Mouse (Mus musculus) neural tube, embryonic 13.5 days (tissue): Measurements from ENCODE around the gene U2surp. TPM values are rescaled to one million over a fixed set of nuclear protein-coding genes. Genes with fewer than 3 reads are reported as not detected.

Source experiments
- ATAC-seq: fragments of 200-750 bp; cut with Nextera tagmentation; 2 replicates; pipeline ENCODE4 v1.8.0; 2017; ENCODE audit warnings: low read depth, mild to moderate bottlenecking, moderate TSS enrichment, moderate library complexity
- H3K27ac ChIP-seq: fragments of 300-500 bp; sonication (generic); replicated peaks from 2 replicates; pipeline ENCODE4 v1.5.1; 2015; ENCODE audit warnings: moderate library complexity, mild to moderate bottlenecking, inconsistent platforms
- H3K27me3 ChIP-seq: fragments of 300-500 bp; sonication (generic); 2 replicates; pipeline ENCODE4 v1.6.1; 2015; ENCODE audit warnings: mild to moderate bottlenecking, inconsistent platforms
- H3K36me3 ChIP-seq: fragments of 300-500 bp; sonication (generic); 2 replicates; pipeline ENCODE4 v1.6.1; 2015; ENCODE audit warnings: mild to moderate bottlenecking, inconsistent platforms
- H3K4me1 ChIP-seq: fragments of 300-500 bp; sonication (generic); replicated peaks from 2 replicates; pipeline ENCODE4 v1.6.1; 2015; ENCODE audit warnings: inconsistent platforms
- H3K4me2 ChIP-seq: fragments of 300-500 bp; sonication (generic); 2 replicates; pipeline ENCODE4 v1.6.1; 2015; ENCODE audit warnings: inconsistent platforms, mild to moderate bottlenecking, moderate library complexity
- H3K4me3 ChIP-seq: fragments of 300-500 bp; sonication (generic); 2 replicates; pipeline ENCODE4 v1.5.1; 2015; ENCODE audit warnings: mild to moderate bottlenecking, inconsistent platforms
- H3K9ac ChIP-seq: fragments of 300-500 bp; sonication (generic); 2 replicates; pipeline ENCODE4 v1.6.1; 2015; ENCODE audit warnings: moderate library complexity, mild to moderate bottlenecking, inconsistent platforms
- H3K9me3 ChIP-seq: fragments of 300-500 bp; sonication (generic); 2 replicates; pipeline ENCODE4 v1.6.1; 2016; ENCODE audit warnings: inconsistent platforms
- WGBS: fragments of 180-500 bp; shearing (Covaris S2); methylation state at CpG from one replicate; pipeline ENCODE4 v1.1.7; 2015; 5-methylcytosine and 5-hydroxymethylcytosine counted together
- polyA plus RNA-seq: library from polyadenylated mRNA; unstranded; fragments of >200 nt; fragmentation: Nextera tagmentation; extraction: Ambion mirVana; gene quantifications from 2 replicates; pipeline ENCODE4 v1.2.1, GENCODE M21; 2015

The U2surp gene
- polyA plus RNA-seq, 1 experiment from 2014 or later: 145 TPM

- Histone ChIP-seq H3K9ac (no peak overlapping the region), H3K9me3 (no peaks in the 10 kb centered on the region), H3K27ac (no peak overlapping the region), H3K4me3 (no peak overlapping the region), H3K4me2 (no peak overlapping the region), H3K27me3 (peaks cover 8% of the 10 kb centered on the region; the same call in 1 of the 2 replicates), H3K36me3 (no peaks in the 10 kb centered on the region), H3K4me1 (no peaks in the 10 kb centered on the region)
- 0 out of 2 replicates have a peak, but pooled peaks have one; percentile 51 for ATAC-seq
- WGBS: 74% methylated on average over 9 of the region's 9 CpGs
Measured at GRCm38 (mm10) chr9:95550856-95551774, 39.3 kb upstream of the U2surp start.

DNA sequence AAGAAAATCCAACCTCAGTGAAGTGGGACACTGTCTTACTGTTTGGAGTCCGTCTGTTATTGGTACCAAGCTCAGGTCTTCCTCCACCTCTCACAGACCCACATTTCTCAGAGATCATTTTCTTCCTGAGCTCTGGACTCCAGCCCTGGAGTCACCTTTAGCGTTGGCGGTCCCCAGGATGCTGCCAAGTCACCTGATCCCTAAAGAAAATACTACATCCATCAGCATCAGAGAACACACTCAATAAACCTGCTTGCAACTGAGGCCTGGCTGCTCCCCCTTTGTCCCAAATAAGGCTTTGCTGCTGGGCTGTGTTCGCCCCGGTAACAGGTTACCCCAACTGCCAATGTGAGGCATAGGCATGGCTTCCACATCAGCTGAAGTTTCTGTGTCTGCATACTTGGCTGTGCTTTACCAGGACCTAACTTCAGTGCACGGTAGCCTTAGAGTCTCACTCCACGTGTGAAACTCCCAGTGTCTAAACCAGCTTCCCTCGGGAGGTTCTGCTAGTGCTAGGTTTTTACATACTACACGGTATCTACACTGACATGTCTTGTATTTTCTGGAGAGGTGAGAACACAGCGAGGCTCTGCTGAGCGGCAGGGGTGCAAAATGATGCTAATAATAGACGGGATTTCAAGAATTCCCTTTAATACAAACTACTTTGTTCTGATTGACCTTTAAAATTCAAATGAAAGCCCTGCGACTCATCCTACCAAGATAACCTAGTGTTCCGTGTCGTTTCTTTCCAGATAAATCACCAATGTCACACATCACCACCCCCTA is 38.0 kb upstream of the U2surp start:
- H3K27ac ChIP-seq: no peak overlapping the region
- H3K36me3 ChIP-seq: no peaks in the 10 kb centered on the region
- H3K4me3 ChIP-seq: no peak overlapping the region
- no peak for ATAC-seq
- 63% methylated on average over 15 of the region's 15 CpGs for WGBS
- H3K9ac ChIP-seq: no peak overlapping the region
- H3K9me3 ChIP-seq: no peaks in the 10 kb centered on the region
- H3K4me2 ChIP-seq: no peak overlapping the region
- no peaks in the 10 kb centered on the region for H3K27me3 ChIP-seq
- no peaks in the 10 kb centered on the region for H3K4me1 ChIP-seq

DNA sequence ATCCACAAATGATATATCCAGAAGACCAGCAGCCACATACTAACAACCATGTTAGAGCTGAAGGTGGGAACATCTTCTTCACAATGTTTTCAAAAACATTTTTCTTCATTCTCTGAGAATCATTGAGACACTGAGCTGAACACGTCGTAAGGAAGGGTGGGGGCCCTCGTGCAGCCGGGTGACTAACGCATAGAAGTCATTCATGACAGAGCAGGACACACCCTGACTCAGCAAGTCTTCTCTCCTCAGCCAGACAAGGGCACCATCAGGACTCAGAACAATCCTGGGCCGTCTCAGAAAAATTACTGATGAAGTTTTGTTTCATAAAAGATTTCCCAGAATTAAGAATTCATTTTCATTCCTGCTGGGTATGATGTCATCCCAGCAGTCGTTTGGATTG is 34.9 kb upstream of the U2surp start:
- no peak for ATAC-seq
- Histone ChIP-seq H3K27me3 (no peaks in the 10 kb centered on the region), H3K4me3 (no peak overlapping the region), H3K9ac (no peak overlapping the region), H3K4me1 (0 out of 2 replicates have a peak, but pooled peaks cover 4% of the 10 kb centered on the region), H3K27ac (no peak overlapping the region), H3K36me3 (no peaks in the 10 kb centered on the region), H3K4me2 (no peak overlapping the region), H3K9me3 (no peaks in the 10 kb centered on the region)
- 66% methylated on average over 7 of the region's 7 CpGs for WGBS

DNA sequence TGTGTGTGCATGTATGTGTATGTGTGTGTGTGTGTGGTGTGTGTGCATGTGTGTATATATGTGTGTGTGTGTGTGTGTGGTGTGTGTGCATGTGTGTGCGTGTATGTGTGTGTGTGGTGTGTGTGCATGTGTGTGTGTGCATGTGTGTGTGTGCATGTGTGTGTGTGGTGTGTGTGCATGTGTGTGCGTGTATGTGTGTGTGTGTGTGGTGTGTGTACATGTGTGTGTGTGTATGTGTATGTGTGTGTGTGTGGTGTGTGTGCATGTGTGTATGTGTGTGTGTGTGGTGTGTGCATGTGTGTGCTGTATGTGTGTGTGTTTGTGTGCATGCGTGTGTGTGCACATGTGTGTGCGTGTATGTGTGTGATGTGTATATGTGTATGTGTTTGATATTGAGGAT is 32.8 kb upstream of the U2surp start:
- Histone ChIP-seq H3K4me3 (no peak overlapping the region), H3K4me2 (no peak overlapping the region), H3K36me3 (no peaks in the 10 kb centered on the region), H3K4me1 (0 out of 2 replicates have a peak, but pooled peaks cover 4% of the 10 kb centered on the region), H3K9me3 (no peaks in the 10 kb centered on the region), H3K9ac (no peak overlapping the region), H3K27me3 (no peaks in the 10 kb centered on the region), H3K27ac (no peak overlapping the region)
- ATAC-seq: no peak
- 92% methylated on average over 4 of the region's 4 CpGs for WGBS

GRCm38 (mm10) chr9:95542475-95542874 is 30.7 kb upstream of the U2surp start:
- Histone ChIP-seq H3K4me1 (0 out of 2 replicates have a peak, but pooled peaks cover 4% of the 10 kb centered on the region), H3K9ac (no peak overlapping the region), H3K27me3 (no peaks in the 10 kb centered on the region), H3K4me3 (no peak overlapping the region), H3K9me3 (no peaks in the 10 kb centered on the region), H3K36me3 (no peaks in the 10 kb centered on the region), H3K4me2 (no peak overlapping the region), H3K27ac (peak overlapping the region; percentile 6; the same call in 1 of the 2 replicates)
- no peak for ATAC-seq
- 77% methylated on average over 6 of the region's 6 CpGs for WGBS

DNA sequence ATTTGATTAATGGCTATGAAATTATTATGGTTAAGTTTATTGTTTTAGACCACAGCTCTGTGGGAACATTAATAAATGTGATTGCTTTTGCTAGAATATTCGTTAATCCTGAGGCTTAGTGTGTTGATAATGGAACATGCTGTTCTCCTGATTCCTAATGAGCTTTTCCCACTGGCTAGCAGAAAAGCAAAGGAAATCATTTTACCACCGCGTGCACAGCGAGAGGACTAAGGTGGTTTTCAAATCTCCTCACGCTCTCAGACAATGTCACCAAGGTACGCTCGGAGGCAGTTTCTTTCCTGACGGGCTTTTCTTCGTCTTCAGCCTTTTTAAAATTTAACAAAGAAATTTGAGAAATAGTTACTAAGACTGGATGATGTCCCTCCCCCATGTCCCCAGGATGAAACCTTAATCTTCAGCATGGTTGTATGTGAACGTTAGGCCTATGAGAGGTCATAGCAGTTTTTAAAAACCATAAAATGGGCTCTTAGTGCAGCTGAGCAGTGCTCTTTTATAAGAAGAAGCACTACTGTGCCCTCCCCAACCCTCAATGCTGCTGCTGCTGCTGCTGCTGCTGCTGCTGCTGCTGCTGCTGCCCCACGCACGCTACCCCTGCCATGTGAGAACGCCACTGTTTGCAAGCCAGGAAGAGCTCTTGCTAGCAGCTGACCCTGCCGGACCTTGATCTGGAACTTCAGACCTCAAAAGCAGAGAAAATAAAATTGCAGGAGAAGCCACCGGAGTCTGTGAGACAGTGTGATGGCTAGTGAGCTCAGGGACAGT is 30.0 kb upstream of the U2surp start:
- ATAC-seq: no peak
- 0 out of 2 replicates have a peak, but pooled peaks cover 4% of the 10 kb centered on the region for H3K4me1 ChIP-seq
- H3K9me3 ChIP-seq: no peaks in the 10 kb centered on the region
- H3K9ac ChIP-seq: no peak overlapping the region
- H3K27ac ChIP-seq: peak overlapping the region; percentile 6; the same call in 1 of the 2 replicates
- 73% methylated on average over 15 of the region's 15 CpGs for WGBS
- no peak overlapping the region for H3K4me2 ChIP-seq
- no peaks in the 10 kb centered on the region for H3K36me3 ChIP-seq
- no peak overlapping the region for H3K4me3 ChIP-seq
- no peaks in the 10 kb centered on the region for H3K27me3 ChIP-seq

- Histone ChIP-seq H3K36me3 (no peaks in the 10 kb centered on the region), H3K4me3 (no peak overlapping the region), H3K9me3 (no peaks in the 10 kb centered on the region), H3K9ac (no peak overlapping the region), H3K4me2 (no peak overlapping the region), H3K27me3 (no peaks in the 10 kb centered on the region), H3K27ac (0 out of 2 replicates have a peak overlapping the region, but pooled peaks have one; percentile 18), H3K4me1 (0 out of 2 replicates have a peak, but pooled peaks cover 4% of the 10 kb centered on the region)
- no peak for ATAC-seq
Measured at GRCm38 (mm10) chr9:95541208-95541607, 29.4 kb upstream of the U2surp start.

DNA sequence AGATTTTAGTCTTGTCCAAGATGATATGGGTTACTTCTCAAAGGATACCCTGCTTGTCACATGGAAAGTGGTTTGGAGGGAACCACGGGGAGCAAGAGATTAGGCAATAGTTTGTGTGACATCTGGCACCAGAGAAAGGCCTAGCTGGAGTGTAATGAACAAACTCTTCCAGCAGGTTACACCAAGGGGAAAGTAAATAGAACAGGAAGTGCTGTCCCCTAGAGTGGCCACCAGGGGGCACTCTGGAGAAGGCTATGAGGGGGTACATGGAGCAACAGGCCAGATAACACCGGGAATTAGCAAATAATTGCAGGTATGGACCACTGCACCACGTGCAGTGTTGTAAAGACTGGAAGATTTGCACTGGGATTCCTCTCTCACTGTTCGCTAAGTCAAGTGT is 28.7 kb upstream of the U2surp start:
- no peaks in the 10 kb centered on the region for H3K36me3 ChIP-seq
- H3K27ac ChIP-seq: no peak overlapping the region
- no peaks in the 10 kb centered on the region for H3K9me3 ChIP-seq
- no peak overlapping the region for H3K4me2 ChIP-seq
- H3K4me1 ChIP-seq: 0 out of 2 replicates have a peak, but pooled peaks cover 4% of the 10 kb centered on the region
- ATAC-seq: no peak
- WGBS: 62% methylated on average over 4 of the region's 4 CpGs
- H3K4me3 ChIP-seq: no peak overlapping the region
- no peaks in the 10 kb centered on the region for H3K27me3 ChIP-seq
- H3K9ac ChIP-seq: no peak overlapping the region

GRCm38 (mm10) chr9:95539176-95539800 is 27.5 kb upstream of the U2surp start:
- no peak overlapping the region for H3K27ac ChIP-seq
- H3K4me2 ChIP-seq: no peak overlapping the region
- H3K27me3 ChIP-seq: no peaks in the 10 kb centered on the region
- ATAC-seq: no peak
- WGBS: 70% methylated on average over 2 of the region's 2 CpGs
- H3K36me3 ChIP-seq: no peaks in the 10 kb centered on the region
- 0 out of 2 replicates have a peak, but pooled peaks cover 4% of the 10 kb centered on the region for H3K4me1 ChIP-seq
- no peaks in the 10 kb centered on the region for H3K9me3 ChIP-seq
- no peak overlapping the region for H3K4me3 ChIP-seq
- H3K9ac ChIP-seq: no peak overlapping the region

- H3K36me3 ChIP-seq: no peaks in the 10 kb centered on the region
- no peaks in the 10 kb centered on the region for H3K27me3 ChIP-seq
- H3K9me3 ChIP-seq: no peaks in the 10 kb centered on the region
- WGBS: 40% methylated on average over 6 of the region's 6 CpGs
- ATAC-seq: no peak
- H3K9ac ChIP-seq: no peak overlapping the region
- H3K4me1 ChIP-seq: no peaks in the 10 kb centered on the region
- no peak overlapping the region for H3K27ac ChIP-seq
- no peak overlapping the region for H3K4me3 ChIP-seq
- no peak overlapping the region for H3K4me2 ChIP-seq
Measured at GRCm38 (mm10) chr9:95533817-95534216, 22.0 kb upstream of the U2surp start.

DNA sequence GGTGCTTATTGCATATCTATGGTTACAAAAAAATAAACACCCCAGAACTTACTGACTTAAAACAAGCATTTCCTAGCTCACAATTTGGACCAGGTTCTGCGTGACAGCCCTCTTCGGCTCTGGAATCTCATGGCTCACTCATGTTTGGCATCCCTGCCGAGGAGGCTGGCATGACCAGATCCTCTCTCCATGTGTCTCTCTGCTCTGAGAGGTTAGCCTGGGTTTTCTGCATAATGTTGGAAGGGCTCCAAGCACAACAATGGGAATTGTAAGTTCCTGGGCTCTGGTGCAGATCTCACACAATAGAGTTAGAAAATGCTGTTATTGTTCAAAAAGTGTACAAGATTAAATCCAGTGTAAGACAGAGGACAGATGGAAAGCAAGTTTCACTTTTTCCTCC is 19.3 kb upstream of the U2surp start:
- Histone ChIP-seq H3K36me3 (no peaks in the 10 kb centered on the region), H3K4me3 (no peak overlapping the region), H3K4me1 (no peaks in the 10 kb centered on the region), H3K27ac (no peak overlapping the region), H3K9ac (no peak overlapping the region), H3K9me3 (no peaks in the 10 kb centered on the region), H3K27me3 (no peaks in the 10 kb centered on the region), H3K4me2 (no peak overlapping the region)
- 62% methylated on average over 3 of the region's 3 CpGs for WGBS
- ATAC-seq: no peak
